Mouse (Mus musculus) intestine, embryonic 14.5 days (tissue): ENCODE results near the gene Ddah1. TPM values are rescaled to one million over a fixed set of nuclear protein-coding genes. Genes with fewer than 3 reads are reported as not detected.
"Not testable (repeated sequence)": the region's sequence is repeated elsewhere in the genome, so short reads cannot be mapped to it uniquely, and the experiment has no call there.

Experiments
- ATAC-seq: fragments of 200-750 bp; cut with Nextera tagmentation; replicated peaks from 2 replicates; pipeline ENCODE4 v1.8.0; 2017; ENCODE audit warnings: low read depth, moderate number of reproducible peaks, moderate TSS enrichment, moderate library complexity; ENCODE audit not compliant: low FRiP score, low TSS enrichment
- DNase-seq: peaks from one replicate; pipeline ENCODE4 v3.0.0-alpha.2; 2018; ENCODE audit warnings: low spot score
- H3K27ac ChIP-seq: fragments of 300-500 bp; sonication (generic); 2 replicates; pipeline ENCODE4 v1.5.1; 2014; ENCODE audit warnings: low read depth, mild to moderate bottlenecking, control low read depth
- H3K27me3 ChIP-seq: fragments of 300-500 bp; sonication (generic); replicated peaks from 2 replicates; pipeline ENCODE4 v1.6.1; 2014; ENCODE audit warnings: low read length, control low read depth; ENCODE audit not compliant: control insufficient read depth, insufficient read depth
- H3K36me3 ChIP-seq: fragments of 300-500 bp; sonication (generic); 2 replicates; pipeline ENCODE4 v1.6.1; 2014; ENCODE audit warnings: low read length, control low read depth; ENCODE audit not compliant: control insufficient read depth, insufficient read depth
- H3K4me1 ChIP-seq: fragments of 300-500 bp; sonication (generic); replicated peaks from 2 replicates; pipeline ENCODE4 v1.6.1; 2014; ENCODE audit warnings: low read length, control low read depth, mixed read lengths; ENCODE audit not compliant: control insufficient read depth, insufficient read depth
- H3K4me2 ChIP-seq: fragments of 300-500 bp; sonication (generic); 2 replicates; pipeline ENCODE4 v1.6.1; 2014; ENCODE audit warnings: low read length
- H3K4me3 ChIP-seq: fragments of 300-500 bp; sonication (generic); 2 replicates; pipeline ENCODE4 v1.5.1; 2014; ENCODE audit warnings: low read depth, low read length, control low read depth, mixed read lengths
- H3K9ac ChIP-seq: fragments of 300-500 bp; sonication (generic); 2 replicates; pipeline ENCODE4 v1.6.1; 2014; ENCODE audit warnings: mild to moderate bottlenecking, low read length
- H3K9me3 ChIP-seq: fragments of 300-500 bp; sonication (generic); 2 replicates; pipeline ENCODE4 v1.6.1; 2016; ENCODE audit warnings: low read length, control low read depth; ENCODE audit not compliant: control insufficient read depth
- WGBS: fragments of 180-500 bp; shearing (Covaris S2); extraction: QIAGEN DNeasy Blood & Tissue Kit; methylation state at CpG from one replicate; pipeline ENCODE4 v1.1.7; 2014; 5-methylcytosine and 5-hydroxymethylcytosine counted together
- polyA plus RNA-seq: library from polyadenylated mRNA; unstranded; fragments of >200 nt; fragmentation: Nextera tagmentation; extraction: Ambion mirVana; gene quantifications from 2 replicates; pipeline ENCODE4 v1.2.1, GENCODE M21; 2014

Ddah1 gene
- polyA plus RNA-seq, 1 experiment from 2014 or later: 46.9 TPM

DNA sequence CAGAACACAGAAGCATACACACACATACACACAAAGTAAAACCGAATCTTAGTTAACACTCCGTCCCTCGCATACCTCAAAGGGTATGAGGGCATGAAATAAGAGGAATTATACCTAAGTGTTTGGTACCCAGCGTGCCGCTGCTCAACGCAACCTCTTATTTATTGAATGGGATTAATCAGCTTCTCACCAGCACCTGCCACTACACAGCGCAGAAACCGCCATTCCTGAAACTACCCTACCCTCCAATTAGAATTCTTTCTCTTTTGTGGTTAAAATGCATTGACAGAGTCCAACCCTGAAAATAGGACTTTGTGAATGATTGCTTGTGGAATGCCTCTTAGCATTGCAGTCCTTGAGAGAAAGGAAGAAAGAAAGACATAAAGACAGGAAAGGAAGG lies 145.1 kb downstream of the Ddah1 start:
- Histone ChIP-seq H3K9me3 (no peaks in the 10 kb centered on the region), H3K36me3 (no peaks in the 10 kb centered on the region), H3K27ac (no peak overlapping the region), H3K4me2 (no peak overlapping the region), H3K9ac (no peak overlapping the region), H3K4me3 (no peak overlapping the region), H3K27me3 (no peaks in the 10 kb centered on the region), H3K4me1 (no peaks in the 10 kb centered on the region)
- ATAC-seq (no peak), DNase-seq (no peak)
- WGBS: 90% methylated on average over 8 of the region's 8 CpGs

- no peaks in the 10 kb centered on the region for H3K27me3 ChIP-seq
- no peak overlapping the region for H3K27ac ChIP-seq
- no peak overlapping the region; the same call in 1 of the 2 replicates for H3K9ac ChIP-seq
- H3K9me3 ChIP-seq: no peaks in the 10 kb centered on the region
- no peak overlapping the region for H3K4me3 ChIP-seq
- no peaks in the 10 kb centered on the region for H3K36me3 ChIP-seq
- H3K4me1 ChIP-seq: no peaks in the 10 kb centered on the region; the same call in 1 of the 2 replicates
- 51% methylated on average over 22 of the region's 22 CpGs for WGBS
- DNase-seq (peak; percentile 98), ATAC-seq (no peak; the same call in 1 of the 2 replicates)
- H3K4me2 ChIP-seq: peak overlapping the region; percentile 33
Observed at GRCm38 (mm10) chr3:145904850-145905776, 146.6 kb downstream of the Ddah1 start.

DNA sequence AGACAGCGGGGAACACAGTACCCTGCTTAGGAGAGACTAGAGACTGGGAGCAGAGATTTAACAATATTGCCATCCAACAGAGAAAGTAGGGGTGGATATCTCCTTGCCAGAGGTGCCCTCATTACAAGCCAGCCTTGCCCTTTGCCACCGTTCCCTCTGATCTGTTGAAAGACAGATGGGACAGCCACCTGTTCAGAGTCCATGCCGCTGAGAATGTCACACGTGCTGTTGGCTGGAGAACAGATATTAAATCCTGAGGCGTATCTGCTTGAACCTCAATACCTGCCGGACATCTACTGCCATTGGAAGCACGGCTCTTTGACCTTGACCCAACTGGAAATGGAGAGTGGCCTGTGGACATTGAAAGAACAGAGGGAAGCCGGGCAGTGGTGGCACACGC lies 148.1 kb downstream of the Ddah1 start:
- Histone ChIP-seq H3K4me3 (no peak overlapping the region), H3K36me3 (no peaks in the 10 kb centered on the region), H3K9me3 (no peaks in the 10 kb centered on the region), H3K9ac (no peak overlapping the region), H3K27ac (no peak overlapping the region), H3K4me2 (no peak overlapping the region), H3K27me3 (no peaks in the 10 kb centered on the region), H3K4me1 (no peaks in the 10 kb centered on the region; the same call in 1 of the 2 replicates)
- 92% methylated on average over 9 of the region's 9 CpGs for WGBS
- ATAC-seq (no peak), DNase-seq (no peak)

DNA sequence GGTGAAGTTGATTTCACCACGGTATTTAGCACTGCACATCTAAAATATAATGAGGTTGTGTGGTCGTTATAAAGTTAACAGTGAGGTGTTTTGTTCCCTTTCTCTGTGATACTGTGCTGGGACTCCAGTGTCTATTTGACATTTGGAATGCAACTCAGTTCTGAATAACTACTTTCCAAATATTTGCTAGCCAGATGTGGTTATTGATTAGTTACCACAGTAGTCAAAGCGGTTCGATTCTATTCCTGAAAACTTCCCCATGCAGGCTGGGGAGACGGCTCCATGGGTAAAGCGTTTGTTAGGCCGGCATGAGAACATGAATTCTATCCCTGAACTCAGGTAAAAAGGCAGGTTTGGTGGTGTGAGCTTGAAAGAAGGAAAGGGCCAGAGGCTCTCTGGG lies 154.0 kb downstream of the Ddah1 start:
- no peaks in the 10 kb centered on the region for H3K27me3 ChIP-seq
- H3K9ac ChIP-seq: no peak overlapping the region
- no peaks in the 10 kb centered on the region for H3K36me3 ChIP-seq
- H3K4me3 ChIP-seq: no peak overlapping the region
- H3K27ac ChIP-seq: no peak overlapping the region
- WGBS: 81% methylated on average over 7 of the region's 7 CpGs
- ATAC-seq: no peak
- no peaks in the 10 kb centered on the region; the same call in 1 of the 2 replicates for H3K4me1 ChIP-seq
- no peaks in the 10 kb centered on the region for H3K9me3 ChIP-seq
- DNase-seq: no peak
- H3K4me2 ChIP-seq: no peak overlapping the region

DNA sequence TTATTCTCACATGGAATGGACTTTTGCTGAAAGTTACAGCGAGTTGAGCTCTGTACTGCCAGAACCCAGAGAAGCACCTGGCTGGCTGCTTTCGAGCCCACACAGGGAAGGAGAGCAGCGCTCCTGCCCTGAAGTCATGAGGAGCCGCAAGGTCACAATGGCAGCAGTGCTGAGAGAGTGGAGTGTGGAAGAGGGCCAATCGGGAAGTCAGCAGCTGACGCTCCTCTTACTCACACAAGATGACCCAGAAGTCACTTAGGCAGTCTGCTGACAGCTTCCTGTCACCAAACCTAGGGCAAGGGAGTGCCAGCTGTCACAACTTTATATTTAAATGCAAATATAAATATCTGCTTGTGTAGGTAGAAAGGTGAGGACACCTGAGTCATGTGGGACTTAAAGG lies 154.8 kb downstream of the Ddah1 start:
- Histone ChIP-seq H3K27me3 (no peaks in the 10 kb centered on the region), H3K9ac (no peak overlapping the region), H3K4me3 (no peak overlapping the region), H3K36me3 (no peaks in the 10 kb centered on the region), H3K4me1 (no peaks in the 10 kb centered on the region; the same call in 1 of the 2 replicates), H3K4me2 (no peak overlapping the region), H3K27ac (no peak overlapping the region), H3K9me3 (no peaks in the 10 kb centered on the region)
- DNase-seq (no peak), ATAC-seq (no peak)
- 81% methylated on average over 6 of the region's 6 CpGs for WGBS

DNA sequence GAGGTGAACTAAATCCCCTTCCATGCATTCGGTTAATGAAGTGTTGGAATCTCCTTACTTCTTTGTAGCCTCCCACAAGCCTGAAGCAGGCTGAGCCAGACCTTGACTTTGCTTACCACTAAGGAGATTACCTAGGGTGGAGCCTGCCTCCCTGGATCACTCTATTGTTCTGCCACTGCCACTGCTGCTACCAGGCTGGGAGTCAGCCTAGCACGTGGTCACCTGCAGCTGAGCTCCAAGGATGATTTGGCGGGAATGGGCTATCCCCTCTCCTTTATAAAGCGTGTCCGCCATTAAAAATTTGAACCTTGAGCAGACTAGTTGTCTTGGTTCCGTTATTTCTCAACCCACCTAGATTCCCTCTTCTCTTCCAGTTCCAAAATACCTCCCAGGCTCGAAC lies 155.5 kb downstream of the Ddah1 start:
- H3K9ac ChIP-seq: not testable (repeated sequence)

DNA sequence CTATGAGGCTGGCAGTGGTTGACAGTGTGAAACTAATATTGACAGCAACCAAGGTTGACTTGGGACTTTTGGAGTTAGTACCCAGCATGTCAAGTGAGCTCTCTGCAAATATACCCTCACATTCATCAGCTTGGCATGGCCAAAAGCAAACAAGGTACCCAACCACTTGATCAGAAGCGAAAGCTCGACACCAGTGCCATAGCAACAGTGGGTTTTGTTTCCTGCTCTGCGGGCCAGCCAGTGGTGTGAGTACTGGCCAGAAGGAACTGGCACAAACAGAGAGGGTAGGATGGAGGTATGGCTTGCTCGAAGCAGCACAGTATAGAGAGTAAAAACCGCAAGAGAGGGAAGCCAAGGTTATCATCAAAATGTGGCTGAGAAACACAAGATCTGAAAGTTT lies 157.9 kb downstream of the Ddah1 start:
- WGBS: 90% methylated on average over 5 of the region's 5 CpGs
- H3K27ac ChIP-seq: no peak overlapping the region
- no peaks in the 10 kb centered on the region for H3K27me3 ChIP-seq
- no peak overlapping the region for H3K9ac ChIP-seq
- DNase-seq (no peak), ATAC-seq (no peak)
- no peaks in the 10 kb centered on the region for H3K4me1 ChIP-seq
- H3K36me3 ChIP-seq: no peaks in the 10 kb centered on the region
- H3K4me3 ChIP-seq: no peak overlapping the region
- H3K9me3 ChIP-seq: no peaks in the 10 kb centered on the region
- H3K4me2 ChIP-seq: no peak overlapping the region

More for the DNA sequence above, 155.5 kb downstream of the Ddah1 start:
- not testable (repeated sequence) for H3K9me3 ChIP-seq, H3K27me3 ChIP-seq, DNase-seq, H3K4me3 ChIP-seq, H3K4me2 ChIP-seq, H3K36me3 ChIP-seq, ATAC-seq, H3K27ac ChIP-seq, H3K4me1 ChIP-seq
- WGBS: 74% methylated on average over 7 of the region's 7 CpGs

GRCm38 (mm10) chr3:145916826-145917225 lies 158.4 kb downstream of the Ddah1 start:
- Histone ChIP-seq H3K9ac (no peak overlapping the region), H3K27me3 (no peaks in the 10 kb centered on the region), H3K9me3 (no peaks in the 10 kb centered on the region), H3K4me3 (no peak overlapping the region), H3K27ac (no peak overlapping the region), H3K4me2 (no peak overlapping the region), H3K36me3 (no peaks in the 10 kb centered on the region), H3K4me1 (0 out of 2 replicates have a peak, but pooled peaks cover 4% of the 10 kb centered on the region)
- 82% methylated on average over 4 of the region's 4 CpGs for WGBS
- ATAC-seq (no peak), DNase-seq (no peak)
